Mouse (Mus musculus) limb, embryonic 11.5 days (tissue): ENCODE measurements around the gene Ank. TPM values are rescaled to one million over a fixed set of nuclear protein-coding genes. Genes with fewer than 3 reads are reported as not detected.

Source experiments
- ATAC-seq: fragments of 200-750 bp; cut with Nextera tagmentation; 2 replicates; pipeline ENCODE4 v1.8.0; 2017; ENCODE audit warnings: low read depth; ENCODE audit not compliant: insufficient number of reproducible peaks, low FRiP score, low TSS enrichment
- DNase-seq: peaks from one replicate; pipeline ENCODE4 v3.0.0-alpha.2; 2015; ENCODE audit warnings: low spot score
- H3K27ac ChIP-seq: fragments of 300-500 bp; sonication (generic); replicated peaks from 2 replicates; pipeline ENCODE4 v1.5.1; 2014; ENCODE audit warnings: low read depth, mild to moderate bottlenecking, low read length
- H3K27me3 ChIP-seq: fragments of 300-500 bp; sonication (generic); 2 replicates; pipeline ENCODE4 v1.6.1; 2014; ENCODE audit warnings: mild to moderate bottlenecking, low read length, mixed read lengths; ENCODE audit not compliant: control insufficient read depth, insufficient read depth
- H3K36me3 ChIP-seq: fragments of 300-500 bp; sonication (generic); 2 replicates; pipeline ENCODE4 v1.6.1; 2014; ENCODE audit warnings: mild to moderate bottlenecking, low read length, moderate library complexity, mixed read lengths; ENCODE audit not compliant: control insufficient read depth, insufficient read depth
- H3K4me1 ChIP-seq: fragments of 300-500 bp; sonication (generic); 2 replicates; pipeline ENCODE4 v1.6.1; 2014; ENCODE audit warnings: low read length, mixed read lengths; ENCODE audit not compliant: control insufficient read depth, insufficient read depth
- H3K4me2 ChIP-seq: fragments of 300-500 bp; sonication (generic); 2 replicates; pipeline ENCODE4 v1.6.1; 2014; ENCODE audit warnings: low read depth, mild to moderate bottlenecking, moderate library complexity; ENCODE audit not compliant: severe bottlenecking
- H3K4me3 ChIP-seq: fragments of 300-500 bp; sonication (generic); 2 replicates; pipeline ENCODE4 v1.5.1; 2014; ENCODE audit warnings: low read depth, low read length
- H3K9ac ChIP-seq: fragments of 300-500 bp; sonication (generic); 2 replicates; pipeline ENCODE4 v1.6.1; 2014; ENCODE audit warnings: mild to moderate bottlenecking, low read length
- H3K9me3 ChIP-seq: fragments of 300-500 bp; sonication (generic); 2 replicates; pipeline ENCODE4 v1.6.1; 2016; ENCODE audit warnings: low read length; ENCODE audit not compliant: control insufficient read depth
- WGBS: fragments of 180-500 bp; shearing (Covaris S2); extraction: QIAGEN DNeasy Blood & Tissue Kit; methylation state at CpG from one replicate; pipeline ENCODE4 v1.1.7; 2014; 5-methylcytosine and 5-hydroxymethylcytosine counted together
- polyA plus RNA-seq: library from polyadenylated mRNA; unstranded; fragments of >200 nt; fragmentation: Nextera tagmentation; extraction: Ambion mirVana; gene quantifications from 2 replicates; pipeline ENCODE4 v1.2.1, GENCODE M21; 2014

Ank gene
- polyA plus RNA-seq, 1 experiment from 2014 or later = 2.9 TPM

DNA sequence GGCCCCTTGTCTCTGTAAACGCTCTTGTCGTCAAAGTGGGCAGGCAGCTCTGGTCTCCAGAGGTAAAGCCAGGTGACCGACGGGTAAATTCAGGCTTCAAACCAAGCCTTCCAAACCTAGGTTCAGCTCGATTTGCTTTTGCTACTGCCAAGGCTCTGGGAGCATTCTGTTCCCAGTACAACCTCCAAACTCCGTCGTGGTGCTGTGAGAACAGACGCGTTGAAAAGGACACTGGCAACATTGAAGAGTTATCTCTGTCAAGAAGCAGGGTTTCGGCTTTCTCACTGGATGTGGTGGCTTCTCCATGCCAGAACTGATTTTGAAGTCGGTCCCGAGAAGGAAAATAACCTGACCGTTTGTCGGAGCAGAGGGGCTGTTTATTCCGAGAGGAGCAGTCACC is 9.5 kb downstream of the Ank start:
- H3K4me2 ChIP-seq = no peak overlapping the region
- DNase-seq (no peak), ATAC-seq (no peak)
- H3K9me3 ChIP-seq = no peaks in the 10 kb centered on the region
- no peak overlapping the region for H3K27ac ChIP-seq
- 69% methylated on average over 15 of the region's 15 CpGs for WGBS
- no peak overlapping the region for H3K4me3 ChIP-seq
- no peaks in the 10 kb centered on the region for H3K27me3 ChIP-seq
- no peak overlapping the region for H3K9ac ChIP-seq
- H3K4me1 ChIP-seq = no peaks in the 10 kb centered on the region
- H3K36me3 ChIP-seq = no peaks in the 10 kb centered on the region

DNA sequence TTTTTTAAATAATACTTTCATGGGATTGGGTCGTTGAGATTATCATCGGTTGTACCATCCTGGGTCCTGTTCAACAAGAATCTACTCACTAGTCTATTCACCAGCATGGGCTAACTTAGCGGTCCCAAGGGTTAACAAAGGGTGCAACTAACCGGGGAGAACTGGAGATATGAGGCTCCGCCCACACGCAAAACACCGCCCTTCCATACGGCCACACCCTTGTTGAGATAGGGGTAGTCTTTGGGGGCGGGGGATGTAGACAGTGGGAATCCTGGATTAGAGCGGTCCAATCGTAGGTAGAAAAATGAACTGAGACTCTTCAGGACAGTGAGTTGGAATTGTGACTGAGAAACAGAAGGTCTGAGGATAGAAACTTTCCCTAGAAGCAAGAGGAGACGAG is 10.2 kb downstream of the Ank start:
- Histone ChIP-seq H3K9ac (no peak overlapping the region), H3K9me3 (no peaks in the 10 kb centered on the region), H3K4me1 (no peaks in the 10 kb centered on the region), H3K27ac (no peak overlapping the region), H3K4me3 (no peak overlapping the region), H3K36me3 (no peaks in the 10 kb centered on the region), H3K4me2 (no peak overlapping the region), H3K27me3 (no peaks in the 10 kb centered on the region)
- ATAC-seq (no peak), DNase-seq (no peak)
- 83% methylated on average over 12 of the region's 12 CpGs for WGBS

DNA sequence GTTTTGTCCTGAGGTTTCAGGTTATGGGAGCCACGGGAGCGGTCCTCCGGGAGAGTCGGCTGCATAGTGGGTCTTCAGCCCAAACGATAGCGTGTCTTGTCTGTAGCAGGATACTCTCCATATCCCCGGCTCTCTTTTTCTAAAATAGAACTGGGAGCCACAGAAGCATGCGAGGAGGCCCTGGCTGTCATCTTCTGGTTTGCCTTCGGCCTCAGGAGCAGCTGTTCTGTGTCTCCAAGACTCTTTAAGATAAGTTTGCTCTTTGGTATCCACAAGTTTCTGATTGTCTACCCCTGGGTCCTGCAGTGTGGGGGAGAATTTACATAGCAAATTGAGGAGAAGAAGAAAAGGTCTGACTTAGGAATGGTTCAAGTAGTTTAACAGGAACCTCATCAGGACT is 10.7 kb downstream of the Ank start:
- Histone ChIP-seq H3K36me3 (no peaks in the 10 kb centered on the region), H3K27me3 (no peaks in the 10 kb centered on the region), H3K27ac (no peak overlapping the region), H3K9ac (no peak overlapping the region), H3K4me2 (no peak overlapping the region), H3K4me1 (no peaks in the 10 kb centered on the region), H3K4me3 (no peak overlapping the region), H3K9me3 (no peaks in the 10 kb centered on the region)
- ATAC-seq = no peak
- 95% methylated on average over 9 of the region's 9 CpGs for WGBS
- no peak for DNase-seq

DNA sequence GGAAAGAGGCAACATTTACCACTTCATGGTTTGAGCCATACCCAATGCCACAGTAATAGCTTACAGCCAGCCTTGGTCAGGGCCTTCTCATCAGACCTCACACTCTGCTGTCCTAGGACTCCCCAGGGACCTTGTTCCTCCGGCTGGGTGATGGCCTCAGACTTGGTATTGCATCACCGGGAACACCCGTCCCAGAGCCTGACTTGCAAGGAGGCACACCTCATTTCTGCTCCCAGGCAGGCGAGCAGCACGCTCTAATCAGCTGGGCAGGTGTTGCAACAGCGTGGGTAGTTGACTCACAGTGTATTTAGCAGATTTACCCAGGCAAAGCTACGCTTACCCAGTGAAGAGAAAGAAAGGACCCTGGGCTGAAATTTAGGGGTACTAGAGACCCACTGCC is 11.2 kb downstream of the Ank start:
- Histone ChIP-seq H3K4me1 (no peaks in the 10 kb centered on the region), H3K9ac (no peak overlapping the region), H3K27ac (no peak overlapping the region), H3K4me3 (no peak overlapping the region), H3K36me3 (no peaks in the 10 kb centered on the region), H3K27me3 (no peaks in the 10 kb centered on the region), H3K4me2 (no peak overlapping the region), H3K9me3 (no peaks in the 10 kb centered on the region)
- no peak for DNase-seq
- no peak for ATAC-seq
- 88% methylated on average over 7 of the region's 7 CpGs for WGBS

DNA sequence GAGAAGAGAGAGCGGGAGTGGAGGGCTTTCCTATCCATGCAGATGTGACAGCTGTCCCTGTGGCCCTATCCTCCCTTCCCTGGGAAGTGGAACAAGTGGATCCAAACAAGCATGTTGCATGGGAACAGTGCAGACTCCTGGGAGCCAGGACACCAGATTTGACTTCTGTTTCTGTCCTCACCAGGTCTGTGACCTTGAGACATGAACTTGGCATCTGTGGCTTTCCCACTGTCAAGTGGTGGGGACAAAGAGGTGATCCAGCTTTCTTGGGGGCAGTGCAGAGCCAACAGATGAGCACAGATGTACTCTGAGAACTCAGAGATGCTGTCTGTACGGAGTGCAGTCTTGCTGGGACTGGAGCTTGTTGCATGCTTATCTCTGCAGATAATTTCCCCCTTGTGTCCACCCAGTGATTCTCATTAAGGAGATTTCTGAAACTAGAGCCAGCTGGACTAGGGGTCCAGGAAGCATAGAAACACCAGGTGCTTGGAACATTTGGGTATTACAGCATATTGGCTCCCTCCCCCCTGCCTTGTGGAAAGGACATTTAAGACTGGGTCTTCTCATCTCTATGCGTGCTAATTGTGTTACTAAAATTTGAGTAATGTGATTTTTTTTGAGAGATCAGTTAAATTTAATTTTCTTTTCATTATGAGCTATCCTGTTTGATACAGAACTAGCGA is 14.0 kb downstream of the Ank start:
- 84% methylated on average over 4 of the region's 4 CpGs for WGBS
- H3K36me3 ChIP-seq = no peaks in the 10 kb centered on the region
- no peak overlapping the region for H3K4me3 ChIP-seq
- H3K4me2 ChIP-seq = no peak overlapping the region
- H3K4me1 ChIP-seq = peaks cover 4% of the 10 kb centered on the region
- DNase-seq = no peak
- ATAC-seq = no peak
- H3K9me3 ChIP-seq = no peaks in the 10 kb centered on the region
- H3K27me3 ChIP-seq = no peaks in the 10 kb centered on the region
- H3K9ac ChIP-seq = no peak overlapping the region
- no peak overlapping the region for H3K27ac ChIP-seq

DNA sequence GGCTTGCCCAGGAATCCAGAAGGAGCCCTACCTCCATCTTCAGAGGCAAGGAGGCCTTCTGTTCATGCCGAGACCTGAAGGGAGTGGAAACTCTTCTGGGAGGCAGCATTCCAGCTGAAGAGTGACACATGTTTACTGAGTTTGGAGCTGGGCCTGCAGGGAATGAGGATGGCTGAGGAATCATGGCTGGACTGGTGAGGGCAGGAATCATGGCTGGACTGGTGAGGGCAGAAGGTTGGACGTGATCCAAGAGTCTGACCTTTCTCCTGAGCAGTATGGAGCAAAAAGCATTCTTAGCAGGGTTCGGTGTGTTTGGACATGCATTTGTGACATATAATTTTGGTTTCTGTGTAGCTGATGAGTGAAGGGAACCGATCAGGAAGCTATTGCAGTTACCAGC is 15.5 kb downstream of the Ank start:
- Histone ChIP-seq H3K9ac (no peak overlapping the region), H3K27ac (no peak overlapping the region), H3K4me1 (peaks cover 18% of the 10 kb centered on the region)

DNA sequence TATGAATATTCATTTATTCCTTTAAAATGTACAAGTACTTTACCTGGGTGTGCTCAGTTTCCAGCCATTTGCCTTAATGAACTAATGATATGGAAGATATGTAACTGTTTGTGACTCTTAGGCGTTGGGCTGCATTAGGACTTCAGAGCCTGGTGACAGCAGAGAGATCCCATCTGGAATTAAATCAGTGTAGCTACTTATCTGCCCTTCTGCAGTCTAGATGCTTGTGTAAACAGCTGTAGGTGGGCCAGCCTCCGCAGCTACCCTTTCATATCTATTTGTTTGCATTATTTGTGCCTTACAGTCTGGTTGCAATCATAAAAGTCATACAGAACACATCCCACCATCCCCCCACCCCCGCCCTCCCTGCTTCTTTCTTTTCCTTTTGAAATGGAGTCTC is 16.7 kb downstream of the Ank start:
- Histone ChIP-seq H3K4me3 (no peak overlapping the region), H3K9ac (no peak overlapping the region), H3K36me3 (no peaks in the 10 kb centered on the region), H3K27me3 (no peaks in the 10 kb centered on the region), H3K9me3 (no peaks in the 10 kb centered on the region), H3K4me1 (peaks cover 20% of the 10 kb centered on the region), H3K27ac (no peak overlapping the region), H3K4me2 (no peak overlapping the region)
- 74% methylated on average over 3 of the region's 3 CpGs for WGBS
- DNase-seq (no peak), ATAC-seq (no peak)

More for the DNA sequence above, 15.5 kb downstream of the Ank start:
- H3K4me3 ChIP-seq = no peak overlapping the region
- 79% methylated on average over 4 of the region's 4 CpGs for WGBS
- H3K36me3 ChIP-seq = no peaks in the 10 kb centered on the region
- H3K9me3 ChIP-seq = no peaks in the 10 kb centered on the region
- no peak overlapping the region for H3K4me2 ChIP-seq
- no peak for ATAC-seq
- no peak for DNase-seq
- no peaks in the 10 kb centered on the region for H3K27me3 ChIP-seq

DNA sequence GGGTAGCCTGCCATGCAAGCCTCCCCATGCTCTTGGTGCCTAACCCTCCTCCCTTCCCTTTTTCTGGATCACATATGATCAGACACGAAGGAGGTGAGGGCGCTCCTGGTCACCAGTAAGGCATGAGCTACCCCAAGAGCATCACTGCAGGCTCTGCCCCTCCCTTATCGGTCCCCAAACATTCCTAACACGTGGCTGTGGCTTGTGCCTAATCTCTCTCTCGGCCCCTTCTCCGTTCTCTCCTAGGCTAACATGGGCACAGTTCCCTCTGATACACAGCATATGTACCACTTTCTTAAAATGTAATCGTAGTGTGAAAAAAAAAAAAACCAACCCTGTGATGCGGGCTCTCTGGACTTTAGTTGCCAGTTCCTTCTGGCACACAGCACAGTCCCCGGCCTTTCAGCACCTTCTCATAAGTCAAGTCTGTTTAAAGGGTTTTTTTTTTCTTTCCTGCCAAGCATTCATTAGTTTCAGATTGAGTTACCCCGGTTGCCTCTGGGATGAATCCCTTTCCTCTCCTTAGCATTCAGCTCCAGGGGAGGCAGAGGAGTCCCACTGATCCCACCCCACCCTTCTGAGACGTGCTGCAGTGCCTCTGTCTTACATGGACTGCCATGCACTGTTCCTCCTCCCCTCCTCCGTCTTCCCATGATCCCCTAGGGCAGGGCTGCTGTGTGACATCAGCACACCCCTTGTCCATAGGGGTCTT is 19.2 kb downstream of the Ank start:
- Histone ChIP-seq H3K27ac (no peak overlapping the region), H3K4me2 (no peak overlapping the region), H3K4me3 (no peak overlapping the region), H3K9ac (no peak overlapping the region), H3K27me3 (no peaks in the 10 kb centered on the region), H3K4me1 (peaks cover 20% of the 10 kb centered on the region), H3K9me3 (no peaks in the 10 kb centered on the region), H3K36me3 (no peaks in the 10 kb centered on the region)
- peak; percentile 36 for DNase-seq
- WGBS = 26% methylated on average over 12 of the region's 12 CpGs
- 0 out of 2 replicates have a peak, but pooled peaks have one; percentile 9 for ATAC-seq
